Mouse (Mus musculus) forebrain, embryonic 12.5 days (tissue): ENCODE results near the gene Gnb1l. TPM values are rescaled to one million over a fixed set of nuclear protein-coding genes. Genes with fewer than 3 reads are reported as not detected.
A peak's percentile ranks its signal among the peaks of the same experiment; 100 is the strongest.

Source experiments
- ATAC-seq: fragments of 200-750 bp; cut with Nextera tagmentation; 2 replicates; pipeline ENCODE4 v1.8.0; 2017; ENCODE audit warnings: moderate TSS enrichment; ENCODE audit not compliant: low FRiP score
- H3K27ac ChIP-seq: fragments of 300-500 bp; sonication (generic); 2 replicates; pipeline ENCODE4 v1.5.1; 2016; ENCODE audit warnings: mild to moderate bottlenecking
- H3K27me3 ChIP-seq: fragments of 300-500 bp; sonication (generic); 2 replicates; pipeline ENCODE4 v1.6.1; 2016; ENCODE audit warnings: mild to moderate bottlenecking
- H3K36me3 ChIP-seq: fragments of 300-500 bp; sonication (generic); replicated peaks from 2 replicates; pipeline ENCODE4 v1.6.1; 2016; ENCODE audit warnings: mild to moderate bottlenecking
- H3K4me1 ChIP-seq: fragments of 300-500 bp; sonication (generic); 2 replicates; pipeline ENCODE4 v1.6.1; 2016
- H3K4me2 ChIP-seq: fragments of 300-500 bp; sonication (generic); 2 replicates; pipeline ENCODE4 v1.6.1; 2016; ENCODE audit warnings: mild to moderate bottlenecking, moderate library complexity
- H3K4me3 ChIP-seq: fragments of 300-500 bp; sonication (generic); replicated peaks from 2 replicates; pipeline ENCODE4 v1.5.1; 2016; ENCODE audit warnings: mild to moderate bottlenecking
- H3K9ac ChIP-seq: fragments of 300-500 bp; sonication (generic); 2 replicates; pipeline ENCODE4 v1.6.1; 2016; ENCODE audit warnings: mild to moderate bottlenecking
- H3K9me3 ChIP-seq: fragments of 300-500 bp; sonication (generic); 2 replicates; pipeline ENCODE4 v1.6.1; 2016
- WGBS: fragments of 180-500 bp; shearing (Covaris S2); methylation state at CpG from one replicate; pipeline ENCODE4 v1.1.7; 2016; 5-methylcytosine and 5-hydroxymethylcytosine counted together
- polyA plus RNA-seq: library from polyadenylated mRNA; unstranded; fragments of >200 nt; fragmentation: Nextera tagmentation; extraction: Ambion mirVana; gene quantifications from 2 replicates; pipeline ENCODE4 v1.2.1, GENCODE M21; 2016

Gene Gnb1l
- polyA plus RNA-seq, 1 experiment from 2014 or later: 14.7 TPM

DNA sequence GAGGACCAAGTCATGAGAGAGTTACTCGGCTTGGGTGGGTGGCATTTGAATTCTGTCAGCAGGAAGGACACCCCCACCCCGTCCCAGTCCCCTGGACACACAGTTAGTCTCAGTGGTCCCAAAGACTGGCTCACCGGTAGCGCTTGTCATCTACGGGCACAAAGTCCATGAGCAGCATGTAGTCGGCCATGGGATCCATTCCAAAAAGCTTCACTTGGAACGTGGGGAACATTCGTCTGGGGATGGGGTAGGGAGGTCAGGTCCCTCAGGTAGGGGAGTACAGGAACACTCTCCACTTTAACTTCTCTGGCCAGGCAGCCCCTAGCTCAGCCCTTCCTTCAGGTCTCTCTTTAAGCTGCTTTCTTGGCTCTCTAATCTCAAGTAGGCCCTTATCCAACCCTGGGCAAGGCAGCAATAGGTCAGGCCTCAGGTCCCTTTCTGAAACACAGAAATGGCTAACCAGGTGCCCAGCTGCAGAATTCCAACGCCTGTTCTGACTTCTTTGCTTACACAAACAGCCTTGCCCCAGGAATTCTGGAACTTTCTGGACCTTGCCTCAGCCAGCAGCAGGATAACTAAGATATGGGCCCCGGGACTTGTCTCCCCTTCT, 86.5 kb downstream of the Gnb1l start:
- Histone ChIP-seq H3K4me3 (no peak overlapping the region), H3K9ac (no peak overlapping the region), H3K4me1 (peaks cover 43% of the 10 kb centered on the region), H3K9me3 (no peaks in the 10 kb centered on the region), H3K4me2 (no peak overlapping the region), H3K27me3 (peaks cover 100% of the 10 kb centered on the region), H3K27ac (no peak overlapping the region), H3K36me3 (no peaks in the 10 kb centered on the region)
- 10% methylated on average over 10 of the region's 10 CpGs for WGBS
- no peak for ATAC-seq

DNA sequence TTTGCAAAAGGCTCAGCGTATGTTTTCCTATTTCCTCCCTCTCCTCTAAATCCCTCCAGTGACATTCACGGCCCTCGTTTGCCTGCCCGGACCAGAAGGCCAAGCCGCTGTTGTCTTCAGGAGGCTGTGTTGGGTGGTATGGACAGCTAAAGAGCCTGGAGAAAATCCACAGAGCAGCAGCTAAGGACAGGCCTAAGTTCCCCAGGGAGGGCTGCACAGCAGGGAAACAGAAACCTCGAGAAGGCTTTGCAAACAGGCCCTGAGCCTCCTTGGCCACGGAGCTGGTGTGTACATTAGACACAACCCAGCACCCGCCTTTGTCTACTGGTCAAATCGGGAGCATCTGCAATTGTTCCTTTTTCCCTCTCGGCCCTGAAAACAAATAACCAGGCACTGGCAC, 87.2 kb downstream of the Gnb1l start:
- Histone ChIP-seq H3K4me3 (no peak overlapping the region; the same call in 1 of the 2 replicates), H3K9me3 (no peaks in the 10 kb centered on the region), H3K9ac (no peak overlapping the region), H3K27ac (no peak overlapping the region), H3K4me1 (peaks cover 48% of the 10 kb centered on the region), H3K27me3 (peaks cover 100% of the 10 kb centered on the region), H3K36me3 (no peaks in the 10 kb centered on the region), H3K4me2 (peak overlapping the region; percentile 59; the same call in 1 of the 2 replicates)
- WGBS: 2% methylated on average over 10 of the region's 10 CpGs
- no peak for ATAC-seq

DNA sequence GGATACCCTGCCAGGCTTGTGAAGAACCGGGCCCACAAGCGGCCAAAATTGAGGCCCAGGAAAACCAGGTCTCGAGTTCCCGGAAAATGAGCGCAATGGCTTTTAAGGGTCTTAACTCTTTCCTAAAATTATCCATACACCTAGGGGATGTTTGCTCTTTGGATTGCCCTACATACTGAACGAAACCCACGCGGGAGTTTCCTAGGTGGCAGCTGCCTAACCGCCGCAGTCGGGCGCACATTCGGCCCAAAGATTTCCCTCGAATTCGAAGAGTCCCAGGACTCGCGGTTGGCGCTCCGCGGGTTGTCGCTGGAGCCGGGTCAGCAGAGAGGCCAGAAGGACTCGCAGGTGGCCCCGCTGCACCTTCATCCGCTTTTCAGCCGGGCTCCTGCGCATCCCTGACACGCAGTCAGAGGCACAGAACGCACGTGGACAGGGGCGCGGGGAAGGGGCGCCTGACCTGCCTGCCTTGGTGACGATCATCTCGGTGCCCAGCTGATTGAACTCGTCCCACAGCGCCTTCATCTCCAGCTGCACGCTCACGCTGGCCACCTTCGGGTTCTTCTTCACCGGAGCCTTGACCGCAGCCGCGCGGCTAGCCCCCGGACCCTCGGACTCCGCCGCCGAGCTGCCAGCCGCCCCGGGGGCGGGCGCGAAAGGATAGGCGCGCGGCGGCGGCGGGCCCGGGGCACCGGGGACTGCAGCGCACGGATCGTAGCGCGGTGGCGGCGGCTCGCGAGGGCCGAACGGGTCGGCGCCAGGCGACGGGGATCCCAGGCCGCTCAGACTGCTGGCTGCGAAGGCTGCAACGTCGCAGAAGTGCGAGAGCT, 87.8 kb downstream of the Gnb1l start:
- no peak for ATAC-seq
- peaks cover 100% of the 10 kb centered on the region for H3K27me3 ChIP-seq
- peak overlapping the region; percentile 38 for H3K9ac ChIP-seq
- H3K27ac ChIP-seq: no peak overlapping the region
- H3K4me1 ChIP-seq: peaks cover 51% of the 10 kb centered on the region
- H3K9me3 ChIP-seq: no peaks in the 10 kb centered on the region
- H3K4me3 ChIP-seq: peak overlapping the region; percentile 40
- H3K36me3 ChIP-seq: no peaks in the 10 kb centered on the region
- WGBS: under 1% methylated on average over 83 of the region's 83 CpGs
- peak overlapping the region; percentile 59 for H3K4me2 ChIP-seq

DNA sequence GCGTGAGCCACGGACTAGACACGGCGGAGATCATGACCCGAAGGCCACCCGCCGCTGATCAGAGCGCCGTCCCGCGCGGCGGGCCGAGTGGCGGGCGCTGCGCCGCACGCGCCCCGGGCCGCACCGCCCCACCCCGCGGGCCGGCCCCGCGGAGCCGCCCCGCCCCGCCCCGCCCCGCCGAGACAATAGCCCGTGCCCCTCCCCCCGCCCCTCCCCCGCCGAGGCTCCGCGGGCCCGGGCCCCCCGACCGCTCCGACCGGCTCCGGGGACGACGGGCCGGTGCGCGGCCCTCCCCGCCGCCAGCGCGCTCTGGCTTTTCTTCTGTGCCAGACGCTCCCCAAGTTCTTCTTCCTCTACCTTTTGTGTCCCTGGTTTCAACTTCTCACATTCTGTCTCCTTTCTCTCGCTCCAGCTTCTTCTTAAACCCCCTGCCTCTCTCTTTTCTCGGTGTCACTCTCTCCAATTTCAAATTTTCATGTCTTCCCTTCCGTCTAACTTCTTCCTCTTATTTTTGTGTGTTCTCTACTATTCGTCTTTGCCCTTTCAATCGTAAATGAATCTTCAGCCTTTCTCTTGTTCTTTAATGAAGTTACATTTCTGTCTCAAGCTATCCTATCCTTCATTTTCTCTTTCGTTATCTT, 88.5 kb downstream of the Gnb1l start:
- Histone ChIP-seq H3K9me3 (no peaks in the 10 kb centered on the region), H3K27me3 (peaks cover 100% of the 10 kb centered on the region), H3K36me3 (no peaks in the 10 kb centered on the region), H3K4me3 (peak overlapping the region; percentile 40), H3K9ac (peak overlapping the region; percentile 38; the same call in 1 of the 2 replicates), H3K4me2 (peak overlapping the region; percentile 59), H3K4me1 (peaks cover 50% of the 10 kb centered on the region), H3K27ac (no peak overlapping the region)
- no peak for ATAC-seq
- WGBS: under 1% methylated on average over 30 of the region's 62 CpGs

DNA sequence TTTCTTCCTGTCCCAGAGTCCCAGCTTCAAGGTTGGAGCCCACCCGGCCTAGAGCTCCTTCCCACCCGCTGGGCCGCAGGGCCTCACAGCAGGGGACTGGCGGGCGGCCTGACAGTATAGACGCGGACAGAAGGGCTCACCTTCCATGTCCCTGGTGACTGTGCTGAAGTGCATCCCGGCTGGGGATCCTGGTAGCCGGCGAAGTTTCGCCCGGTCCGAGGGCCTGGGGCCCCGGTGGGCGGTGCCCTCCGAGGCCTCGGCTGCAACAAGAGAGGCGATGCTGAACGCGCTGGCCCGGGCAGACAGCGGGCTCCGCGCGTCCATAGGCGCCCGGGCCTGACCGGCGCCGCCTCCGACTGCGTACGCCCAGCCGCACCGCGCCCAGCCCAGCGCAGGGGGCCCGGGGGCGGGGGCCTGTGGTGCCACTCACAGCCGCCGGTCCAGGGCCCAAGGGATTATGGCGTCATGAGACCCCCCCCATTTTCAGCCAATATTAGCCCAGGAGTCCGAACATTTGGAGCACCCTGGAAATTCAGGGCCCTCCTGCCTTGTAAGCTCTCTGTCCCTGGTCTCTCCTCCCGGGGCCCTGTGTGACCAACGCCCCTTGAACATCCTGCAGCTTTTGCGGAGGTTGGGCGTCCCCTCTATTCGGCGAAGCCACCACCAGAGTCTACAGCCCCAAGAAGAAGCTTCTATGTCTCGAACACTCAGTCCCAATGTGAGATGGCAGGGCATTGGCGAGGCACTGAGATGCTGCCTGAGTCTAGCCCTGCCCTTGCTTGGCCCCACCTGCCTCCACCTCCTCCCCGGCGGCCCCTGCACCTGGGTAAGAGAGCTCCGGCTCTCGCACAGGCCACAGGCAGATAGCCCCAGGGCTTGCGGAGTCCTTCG, 89.6 kb downstream of the Gnb1l start:
- H3K9me3 ChIP-seq: no peaks in the 10 kb centered on the region
- H3K9ac ChIP-seq: no peak overlapping the region
- no peaks in the 10 kb centered on the region for H3K36me3 ChIP-seq
- peaks cover 43% of the 10 kb centered on the region for H3K4me1 ChIP-seq
- ATAC-seq: 0 out of 2 replicates have a peak, but pooled peaks have one; percentile 25
- no peak overlapping the region for H3K27ac ChIP-seq
- H3K4me2 ChIP-seq: peak overlapping the region; percentile 41
- peak overlapping the region; percentile 25 for H3K4me3 ChIP-seq
- under 1% methylated on average over 57 of the region's 57 CpGs for WGBS
- peaks cover 98% of the 10 kb centered on the region for H3K27me3 ChIP-seq

DNA sequence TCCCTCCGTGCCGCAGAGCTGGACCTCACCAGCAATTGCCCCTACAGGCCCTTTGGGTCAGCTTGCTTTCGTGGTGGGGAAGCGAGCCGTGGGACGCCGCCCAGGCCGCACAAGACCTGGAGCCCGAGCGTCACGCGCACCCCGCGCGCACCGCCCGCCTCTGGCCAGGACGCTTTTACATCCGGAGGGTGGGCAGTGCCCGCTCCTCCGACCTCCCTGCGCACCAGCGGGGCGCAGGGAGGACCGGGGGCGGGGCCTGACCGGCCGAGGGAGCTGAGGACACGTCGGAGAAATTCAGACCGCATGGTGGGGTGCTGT, 90.2 kb downstream of the Gnb1l start:
- ATAC-seq: no peak
- Histone ChIP-seq H3K4me1 (peaks cover 43% of the 10 kb centered on the region), H3K4me3 (peak overlapping the region; percentile 25; the same call in 1 of the 2 replicates), H3K27me3 (peaks cover 98% of the 10 kb centered on the region), H3K9ac (no peak overlapping the region), H3K4me2 (no peak overlapping the region), H3K27ac (no peak overlapping the region), H3K36me3 (no peaks in the 10 kb centered on the region), H3K9me3 (no peaks in the 10 kb centered on the region)
- WGBS: 2% methylated on average over 31 of the region's 31 CpGs

DNA sequence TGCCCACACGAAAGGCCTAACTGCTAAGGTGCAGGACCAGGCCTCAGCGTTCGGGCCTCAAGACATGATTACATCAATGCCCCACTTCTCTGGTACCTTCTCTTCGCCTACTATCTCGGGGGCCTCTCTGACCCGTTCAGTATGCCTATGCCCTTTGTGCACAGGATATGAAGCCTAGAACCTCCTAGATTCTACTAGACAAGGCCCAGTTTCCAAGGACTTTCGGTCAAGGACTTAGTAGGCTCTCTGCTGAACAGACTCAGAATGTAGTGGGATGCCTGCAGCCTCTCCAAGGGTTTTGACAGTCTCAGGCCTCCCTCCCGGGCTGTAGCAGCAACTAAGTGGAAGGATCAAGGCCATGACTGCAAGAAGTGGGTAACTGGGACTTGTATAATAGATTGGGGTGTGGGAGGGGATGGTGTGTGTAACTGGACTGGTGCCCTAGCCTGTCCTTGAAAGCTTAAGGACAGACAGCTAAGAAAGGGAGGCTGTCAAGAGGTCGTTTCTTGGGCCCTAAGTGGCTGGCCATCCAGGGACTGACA, 90.6 kb downstream of the Gnb1l start:
- peaks cover 43% of the 10 kb centered on the region for H3K4me1 ChIP-seq
- 8% methylated on average over 9 of the region's 9 CpGs for WGBS
- no peak for ATAC-seq
- no peaks in the 10 kb centered on the region for H3K36me3 ChIP-seq
- no peak overlapping the region for H3K27ac ChIP-seq
- no peaks in the 10 kb centered on the region for H3K9me3 ChIP-seq
- no peak overlapping the region for H3K4me2 ChIP-seq
- peak overlapping the region; percentile 25; the same call in 1 of the 2 replicates for H3K4me3 ChIP-seq
- H3K9ac ChIP-seq: no peak overlapping the region
- peaks cover 98% of the 10 kb centered on the region for H3K27me3 ChIP-seq

DNA sequence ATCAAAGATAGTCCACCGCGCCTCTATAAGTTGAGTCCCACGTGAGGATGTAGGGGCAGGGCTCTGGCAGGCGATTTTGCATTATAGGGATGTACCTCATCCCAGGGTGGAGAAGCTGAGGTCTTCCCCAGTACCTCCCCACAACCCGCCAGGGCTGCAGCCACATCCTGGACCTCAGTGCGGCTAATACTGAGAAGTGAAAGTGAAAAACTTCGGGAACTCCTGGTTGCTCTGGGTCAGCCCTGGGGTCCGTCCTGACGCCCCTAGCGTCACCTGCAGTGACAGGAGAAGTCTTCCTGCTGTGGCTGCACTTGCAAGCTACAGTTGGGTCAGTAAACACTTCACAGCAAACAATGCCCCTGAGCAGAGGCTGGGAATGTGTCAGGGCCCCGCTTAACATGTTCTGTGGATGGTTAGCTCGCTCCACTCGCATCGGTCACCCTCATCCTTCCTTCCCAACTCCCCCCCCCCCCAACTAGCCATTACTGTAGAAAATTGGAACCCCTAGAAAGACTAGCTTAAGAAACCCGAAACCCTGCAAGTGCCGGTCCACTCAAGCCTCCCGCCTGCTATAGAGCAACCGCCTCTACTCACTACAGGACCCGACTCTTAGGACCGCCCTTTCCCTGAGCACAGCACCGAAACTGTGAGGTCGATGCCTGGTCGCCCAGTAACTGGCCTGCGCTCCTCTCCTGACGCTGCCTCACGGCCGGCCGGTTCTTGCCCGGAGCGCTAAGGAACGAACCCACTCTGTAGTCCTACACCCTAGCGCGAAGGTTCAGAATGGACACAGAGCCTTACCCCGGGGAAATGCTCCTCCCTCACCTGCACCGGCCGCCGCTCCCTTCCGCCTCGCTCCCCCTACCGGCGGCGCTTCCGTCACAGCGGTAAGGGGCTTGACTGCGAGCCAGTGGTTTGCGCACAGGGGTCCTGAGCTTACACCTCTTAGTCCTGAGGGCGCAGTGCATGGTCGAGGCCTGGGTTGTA, 91.6 kb downstream of the Gnb1l start, which contains the start of gene Tbx1:
Gene Tbx1, minus strand, starts transcription at position 868 of the 987 bp plus-strand sequence.
- WGBS: 2% methylated on average over 48 of the region's 48 CpGs
- H3K4me2 ChIP-seq: peak within 1 kb of the TSS; percentile 43
- no peak within 1 kb of the TSS for H3K27ac ChIP-seq
- H3K9ac ChIP-seq: no peak within 1 kb of the TSS
- 0 out of 2 replicates have a peak, but pooled peaks have one; percentile 12 for ATAC-seq
- no peaks in the 10 kb centered on the region for H3K9me3 ChIP-seq
- no peaks in the 10 kb centered on the region for H3K36me3 ChIP-seq
- H3K27me3 ChIP-seq: peaks cover 97% of the 10 kb centered on the region
- peaks cover 43% of the 10 kb centered on the region for H3K4me1 ChIP-seq
- peak within 1 kb of the TSS; percentile 23 for H3K4me3 ChIP-seq

DNA sequence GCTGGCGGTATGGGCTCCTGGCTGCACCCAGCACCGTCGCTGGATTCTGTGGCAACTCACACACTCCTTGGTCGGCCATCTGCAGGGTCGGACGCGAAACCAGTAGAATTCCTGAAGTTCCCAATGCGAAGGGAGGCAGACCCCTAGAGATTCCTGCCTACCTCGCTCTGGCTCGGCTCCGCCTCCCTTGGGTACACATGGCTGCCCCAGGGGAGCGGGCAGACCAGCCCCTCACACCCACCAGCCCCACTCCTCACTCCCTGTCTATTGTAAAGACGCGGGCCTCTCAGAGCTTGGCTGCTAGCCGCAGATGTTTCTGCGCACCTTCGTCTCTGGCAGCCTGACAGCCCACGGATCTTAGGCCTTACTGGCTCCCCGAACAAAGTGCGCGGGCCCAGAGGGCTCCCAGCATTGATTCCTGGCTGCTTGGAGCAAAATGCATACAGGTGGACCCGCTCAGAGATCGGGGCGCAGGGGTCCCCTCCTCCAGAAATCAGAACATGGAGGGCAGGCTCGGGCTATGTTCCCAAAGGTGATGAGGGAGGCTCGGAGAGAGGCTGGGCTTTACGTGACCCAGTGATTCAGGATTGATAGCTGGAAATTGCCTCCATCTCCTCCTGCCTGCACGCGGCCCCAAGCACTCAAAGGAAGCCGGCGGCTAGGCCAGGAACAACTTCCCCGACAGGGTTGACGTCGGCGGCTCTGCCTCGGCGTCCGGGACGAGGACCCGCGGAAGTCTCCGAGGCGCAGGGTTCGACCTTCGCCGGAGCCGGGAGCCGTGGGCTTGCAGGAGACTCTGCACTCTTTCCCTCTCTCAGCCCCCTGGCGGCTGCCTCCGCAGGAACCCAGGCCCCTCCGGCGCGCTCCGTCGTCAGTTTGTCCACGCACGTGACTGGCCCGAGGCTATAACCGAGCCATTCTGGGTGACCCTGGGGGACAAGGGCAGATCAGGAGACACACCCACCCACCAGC, 92.8 kb downstream of the Gnb1l start:
- no peaks in the 10 kb centered on the region for H3K36me3 ChIP-seq
- peak overlapping the region; percentile 39 for H3K4me2 ChIP-seq
- no peak overlapping the region for H3K9ac ChIP-seq
- no peak overlapping the region for H3K27ac ChIP-seq
- WGBS: under 1% methylated on average over 59 of the region's 59 CpGs
- H3K9me3 ChIP-seq: no peaks in the 10 kb centered on the region
- peak overlapping the region; percentile 23 for H3K4me3 ChIP-seq
- ATAC-seq: no peak
- H3K27me3 ChIP-seq: peaks cover 97% of the 10 kb centered on the region
- H3K4me1 ChIP-seq: peaks cover 34% of the 10 kb centered on the region

DNA sequence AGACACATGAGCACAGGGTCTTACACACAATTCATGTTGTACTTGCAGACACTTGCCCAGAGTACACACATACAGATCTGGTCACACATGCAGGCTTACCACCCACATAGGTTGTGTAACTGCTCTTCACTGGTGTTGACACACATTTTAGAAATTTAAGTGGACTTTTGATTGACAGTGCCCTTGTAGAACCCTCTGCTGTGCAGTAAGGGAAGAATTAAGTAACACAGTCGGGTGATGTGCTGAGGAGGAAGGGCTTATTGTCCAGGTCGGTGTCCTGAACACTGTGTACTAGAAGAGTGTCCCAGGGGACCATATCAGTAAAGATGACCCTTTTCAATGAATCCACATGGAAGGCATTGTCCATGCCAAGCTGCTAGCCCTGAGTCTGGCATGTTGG, 95.4 kb downstream of the Gnb1l start:
- H3K9me3 ChIP-seq: no peaks in the 10 kb centered on the region
- H3K4me3 ChIP-seq: no peak overlapping the region
- H3K4me2 ChIP-seq: no peak overlapping the region
- peaks cover 76% of the 10 kb centered on the region for H3K27me3 ChIP-seq
- H3K4me1 ChIP-seq: peaks cover 17% of the 10 kb centered on the region
- WGBS: 81% methylated on average over 2 of the region's 2 CpGs
- no peak for ATAC-seq
- no peak overlapping the region for H3K27ac ChIP-seq
- no peaks in the 10 kb centered on the region for H3K36me3 ChIP-seq
- H3K9ac ChIP-seq: no peak overlapping the region
